Mouse (Mus musculus): ENCODE data around the gene Ppil1. TPM values are rescaled to one million over a fixed set of nuclear protein-coding genes. Genes with fewer than 3 reads are reported as not detected.

Ppil1 gene
- total RNA-seq, 2 experiments from 2014 or later = 20.4 to 25.3 TPM

Other genes with a start within 250 kb of the Ppil1 start
- gene Srsf3, start 231.6 kb downstream of the Ppil1 start, total RNA-seq (2021) = 100 to 1,000 TPM; 147 to 148 TPM
- gene Cdkn1a, start 173.2 kb downstream of the Ppil1 start, total RNA-seq (2021) = 10 to 100 TPM; 22.1 to 78.4 TPM
- gene Rab44, start 150.0 kb downstream of the Ppil1 start, total RNA-seq (2021) = under 1 TPM; 0.20 to 0.50 TPM
- under 1 TPM; 0.17 to 0.76 TPM for gene Cpne5, start 26.0 kb downstream of the Ppil1 start, total RNA-seq (2021)
- 100 to 1,000 TPM; 112 to 130 TPM for gene BC004004, start 4.6 kb upstream of the Ppil1 start, total RNA-seq (2021)
- 10 to 100 TPM; 29.3 to 50.8 TPM for gene Pi16, start 53.5 kb upstream of the Ppil1 start, total RNA-seq (2021)
- 100 to 1,000 TPM; 249 to 251 TPM for gene Mtch1, start 83.7 kb upstream of the Ppil1 start, total RNA-seq (2021)
- 1 to 10 TPM; 2.6 to 3.6 TPM for gene Fgd2, start 96.7 kb upstream of the Ppil1 start, total RNA-seq (2021)
- 100 to 1,000 TPM; 162 to 206 TPM for gene Pim1, start 226.6 kb upstream of the Ppil1 start, total RNA-seq (2021)

Measured in adrenal gland, postnatal 36 days (tissue).